Mouse (Mus musculus) embryonic fibroblast, embryonic 13.5 days (primary cell): ENCODE results near the gene Oxsr1.

Experiments used
- CTCF ChIP-seq: IDR thresholded peaks from 2 replicates; pipeline ENCODE4 v1.5.1; 2011; ENCODE audit warnings: mild to moderate bottlenecking, control low read depth, low read length, moderate library complexity, borderline replicate concordance; ENCODE audit not compliant: insufficient read depth
- POLR2A ChIP-seq: IDR thresholded peaks from 2 replicates; pipeline ENCODE4 v1.6.1; 2011; ENCODE audit warnings: low read depth, mild to moderate bottlenecking, control low read depth, low read length, moderate library complexity

DNA sequence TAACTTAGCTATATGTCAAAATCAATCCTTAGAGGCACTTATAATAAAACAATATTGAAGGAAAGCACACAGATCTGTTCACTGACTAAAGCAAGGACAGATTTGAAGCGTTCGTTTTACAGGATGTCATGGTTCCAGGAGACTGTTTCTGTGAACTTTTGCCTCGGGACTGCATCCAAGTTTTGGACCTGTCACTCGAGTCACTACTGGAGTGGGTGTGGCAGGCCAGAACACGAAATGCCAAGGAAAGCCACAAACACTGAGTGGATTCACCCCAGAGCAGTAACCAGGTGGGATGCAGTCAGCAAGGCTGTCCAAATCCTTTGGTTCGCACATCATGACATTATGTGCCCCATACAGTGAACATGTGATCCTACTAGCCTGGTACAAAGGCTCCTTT lies 107.6 kb downstream of the Oxsr1 start:
- TF ChIP-seq CTCF (no peak), POLR2A (no peak)
